Mouse (Mus musculus) v-Abl transformed pro-B cells (cell line): ENCODE data around the gene Tmem274.

ENCODE experiments used
- in situ Hi-C, 2 experiments: fragments of 400-800 bp; cut with MboI; formaldehyde crosslinking; loops; one replicate each; pipeline ENCODE4 v1.15.1; 2025; ENCODE audit not compliant: unreplicated experiment in 2 of 2

Tmem274 gene

GRCm38 (mm10) chr4:149462305-149462971, 14.7 kb upstream of the Tmem274 start:
- in situ Hi-C loops: no loop called here

GRCm38 (mm10) chr4:149463435-149463950, 13.7 kb upstream of the Tmem274 start:
- in situ Hi-C loops: no loop called here

GRCm38 (mm10) chr4:149469557-149469956, 7.6 kb upstream of the Tmem274 start:
- in situ Hi-C loops: no loop called here

- in situ Hi-C loops: no loop called here
Observed at GRCm38 (mm10) chr4:149475096-149475495, 2.1 kb upstream of the Tmem274 start.

GRCm38 (mm10) chr4:149484566-149484965, 7.4 kb downstream of the Tmem274 start:
- in situ Hi-C loops: no loop called here

GRCm38 (mm10) chr4:149485053-149485824, 8.1 kb downstream of the Tmem274 start, which contains the start of the genes Nmnat1 and Lzic:
Gene Nmnat1, minus strand, starts transcription at chr4:149485202.
Gene Lzic, plus strand, starts transcription at chr4:149485229.
- in situ Hi-C loops: no loop called here

GRCm38 (mm10) chr4:149485825-149486206, 8.6 kb downstream of the Tmem274 start:
- in situ Hi-C loops: no loop called here

GRCm38 (mm10) chr4:149487729-149488128, 10.6 kb downstream of the Tmem274 start:
- in situ Hi-C loops: no loop called here

- in situ Hi-C loops: loop anchor here in 1 of 2 experiments (5.0 kb wide), 1 partner anchor 37 kb away; the partner anchor contains the start of gene Rbp7
Observed at GRCm38 (mm10) chr4:149489415-149490240, 12.4 kb downstream of the Tmem274 start.

GRCm38 (mm10) chr4:149491151-149491550, 14.0 kb downstream of the Tmem274 start:
- in situ Hi-C loops: loop anchor here in 1 of 2 experiments (5.0 kb wide), 1 partner anchor 39 kb away; the partner anchor contains the start of gene Rbp7

- in situ Hi-C loops: no loop called here
Observed at GRCm38 (mm10) chr4:149496612-149497011, 19.4 kb downstream of the Tmem274 start.

GRCm38 (mm10) chr4:149498901-149499300, 21.7 kb downstream of the Tmem274 start:
- in situ Hi-C loops: no loop called here

GRCm38 (mm10) chr4:149499790-149500189, 22.6 kb downstream of the Tmem274 start:
- in situ Hi-C loops: no loop called here

- in situ Hi-C loops: no loop called here
Observed at GRCm38 (mm10) chr4:149504363-149504762, 27.2 kb downstream of the Tmem274 start.

GRCm38 (mm10) chr4:149504858-149505257, 27.7 kb downstream of the Tmem274 start:
- in situ Hi-C loops: no loop called here

- in situ Hi-C loops: no loop called here
Observed at GRCm38 (mm10) chr4:149505261-149505967, 28.2 kb downstream of the Tmem274 start.

- in situ Hi-C loops: no loop called here
Observed at GRCm38 (mm10) chr4:149506904-149507303, 29.7 kb downstream of the Tmem274 start.

GRCm38 (mm10) chr4:149511221-149511646, 34.1 kb downstream of the Tmem274 start:
- in situ Hi-C loops: no loop called here

- in situ Hi-C loops: no loop called here
Observed at GRCm38 (mm10) chr4:149512072-149512471, 34.9 kb downstream of the Tmem274 start.

GRCm38 (mm10) chr4:149515706-149516105, 38.5 kb downstream of the Tmem274 start:
- in situ Hi-C loops: no loop called here
